Mouse (Mus musculus) kidney, postnatal 0 days (tissue): ENCODE data around the gene 4931428F04Rik. TPM values are rescaled to one million over a fixed set of nuclear protein-coding genes. Genes with fewer than 3 reads are reported as not detected.

Experiments used
- ATAC-seq: fragments of 200-750 bp; cut with Nextera tagmentation; replicated peaks from 2 replicates; pipeline ENCODE4 v1.8.0; 2017; ENCODE audit warnings: low read depth, moderate number of reproducible peaks, moderate TSS enrichment, moderate library complexity; ENCODE audit not compliant: low FRiP score
- DNase-seq: peaks from one replicate; pipeline ENCODE4 v3.0.0-alpha.2; 2016; ENCODE audit warnings: low spot score
- H3K27ac ChIP-seq: fragments of 300-500 bp; sonication (generic); 2 replicates; pipeline ENCODE4 v1.5.1; 2014; ENCODE audit warnings: mild to moderate bottlenecking
- H3K27me3 ChIP-seq: fragments of 300-500 bp; sonication (generic); 2 replicates; pipeline ENCODE4 v1.6.1; 2014; ENCODE audit warnings: low read length, mixed read lengths; ENCODE audit not compliant: insufficient read depth
- H3K36me3 ChIP-seq: fragments of 300-500 bp; sonication (generic); 2 replicates; pipeline ENCODE4 v1.6.1; 2014; ENCODE audit warnings: low read length, mixed read lengths; ENCODE audit not compliant: insufficient read depth
- H3K4me1 ChIP-seq: fragments of 300-500 bp; sonication (generic); replicated peaks from 2 replicates; pipeline ENCODE4 v1.6.1; 2014; ENCODE audit warnings: antibody characterized with exemption, low read length, mixed read lengths; ENCODE audit not compliant: insufficient read depth
- H3K4me2 ChIP-seq: fragments of 300-500 bp; sonication (generic); 2 replicates; pipeline ENCODE4 v1.6.1; 2014; ENCODE audit warnings: mild to moderate bottlenecking, low read length, moderate library complexity, mixed read lengths
- H3K4me3 ChIP-seq: fragments of 300-500 bp; sonication (generic); replicated peaks from 2 replicates; pipeline ENCODE4 v1.5.1; 2014; ENCODE audit warnings: low read depth, low read length
- H3K9ac ChIP-seq: fragments of 300-500 bp; sonication (generic); 2 replicates; pipeline ENCODE4 v1.6.1; 2014; ENCODE audit warnings: low read depth, low read length
- H3K9me3 ChIP-seq: fragments of 300-500 bp; sonication (generic); replicated peaks from 2 replicates; pipeline ENCODE4 v1.6.1; 2016; ENCODE audit warnings: low read length, inconsistent platforms, mixed read lengths
- CTCF ChIP-seq: IDR thresholded peaks from 2 replicates; pipeline ENCODE4 v1.5.1; 2016; ENCODE audit warnings: antibody characterized with exemption, low read depth, mild to moderate bottlenecking, moderate library complexity
- WGBS: fragments of 180-500 bp; shearing (Covaris S2); extraction: QIAGEN DNeasy Blood & Tissue Kit; methylation state at CpG from one replicate; pipeline ENCODE4 v1.1.7; 2014; 5-methylcytosine and 5-hydroxymethylcytosine counted together
- polyA plus RNA-seq: library from polyadenylated mRNA; unstranded; fragments of >200 nt; fragmentation: Nextera tagmentation; extraction: Ambion mirVana; gene quantifications from 2 replicates; pipeline ENCODE4 v1.2.1, GENCODE M21; 2015

Gene 4931428F04Rik
- polyA plus RNA-seq, 1 experiment from 2014 or later = 5.5 TPM

DNA sequence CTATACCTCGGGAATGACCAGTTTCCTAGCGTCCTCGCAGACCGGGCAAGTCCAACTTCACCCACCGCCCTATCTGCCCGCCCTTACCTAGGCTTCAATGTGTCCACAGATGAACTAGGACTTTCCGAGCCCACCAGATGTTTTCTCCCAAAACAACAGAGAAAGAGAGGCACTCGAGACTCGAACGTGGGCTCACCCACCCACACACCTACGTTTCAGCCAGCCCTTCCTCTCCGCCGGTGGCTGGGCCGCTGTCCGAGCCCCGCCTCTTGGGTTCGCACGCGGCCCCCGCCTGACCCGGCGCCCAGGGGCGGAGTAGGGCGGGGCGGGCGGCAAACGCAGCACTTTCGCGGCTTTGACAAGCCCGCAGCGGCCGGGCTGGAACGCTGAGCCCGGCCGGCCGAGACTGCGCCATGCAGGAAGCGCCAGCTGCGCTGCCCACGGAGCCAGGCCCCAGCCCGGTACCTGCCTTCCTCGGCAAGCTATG, 20.2 kb downstream of the 4931428F04Rik start, which contains the start of gene Hsf4:
TSS of gene Hsf4 (plus strand) at position 341 of the 487 bp plus-strand sequence.
- ATAC-seq (peak; percentile 8; the same call in 1 of the 2 replicates), DNase-seq (peak; percentile 27)
- H3K36me3 ChIP-seq = no peaks in the 10 kb centered on the region
- H3K9me3 ChIP-seq = no peaks in the 10 kb centered on the region
- 0 out of 2 replicates have a peak within 1 kb of the TSS, but pooled peaks have one; percentile 25 for H3K27ac ChIP-seq
- H3K9ac ChIP-seq = peak within 1 kb of the TSS; percentile 43; the same call in 1 of the 2 replicates
- peaks cover 15% of the 10 kb centered on the region; the same call in 1 of the 2 replicates for H3K4me1 ChIP-seq
- peak within 1 kb of the TSS; percentile 43 for H3K4me3 ChIP-seq
- no peak for TF ChIP-seq CTCF
- H3K27me3 ChIP-seq = peaks cover 74% of the 10 kb centered on the region
- H3K4me2 ChIP-seq = peak within 1 kb of the TSS; percentile 86
- WGBS = 0% methylated on average over 40 of the region's 42 CpGs

DNA sequence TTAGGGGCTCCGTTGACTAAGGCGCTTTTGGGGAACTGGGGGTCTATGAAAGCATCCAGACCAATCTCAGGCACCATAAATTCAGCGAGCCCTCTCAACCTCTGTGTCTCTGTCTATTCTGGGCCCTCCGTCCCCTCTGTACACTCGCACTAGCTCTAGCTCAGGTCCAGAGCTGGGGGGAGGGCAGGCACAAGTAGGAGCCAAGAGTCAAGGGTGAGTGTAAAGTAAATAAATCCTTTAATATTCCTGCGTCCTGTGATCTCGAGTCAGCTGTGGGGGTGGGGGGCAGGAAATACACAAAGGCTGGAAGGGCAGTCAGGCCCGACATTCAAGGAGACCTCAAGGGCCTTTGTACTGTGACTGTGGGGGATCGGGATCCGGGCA, 20.6 kb downstream of the 4931428F04Rik start:
- Histone ChIP-seq H3K4me3 (peak overlapping the region; percentile 43), H3K9me3 (no peaks in the 10 kb centered on the region), H3K27ac (0 out of 2 replicates have a peak overlapping the region, but pooled peaks have one; percentile 25), H3K36me3 (no peaks in the 10 kb centered on the region), H3K27me3 (peaks cover 69% of the 10 kb centered on the region), H3K4me2 (peak overlapping the region; percentile 86), H3K9ac (peak overlapping the region; percentile 43; the same call in 1 of the 2 replicates), H3K4me1 (peaks cover 15% of the 10 kb centered on the region; the same call in 1 of the 2 replicates)
- no peak for TF ChIP-seq CTCF
- no peak for ATAC-seq
- whole genome bisulfite sequencing = 2% methylated on average over 10 of the region's 10 CpGs
- peak; percentile 16 for DNase-seq

DNA sequence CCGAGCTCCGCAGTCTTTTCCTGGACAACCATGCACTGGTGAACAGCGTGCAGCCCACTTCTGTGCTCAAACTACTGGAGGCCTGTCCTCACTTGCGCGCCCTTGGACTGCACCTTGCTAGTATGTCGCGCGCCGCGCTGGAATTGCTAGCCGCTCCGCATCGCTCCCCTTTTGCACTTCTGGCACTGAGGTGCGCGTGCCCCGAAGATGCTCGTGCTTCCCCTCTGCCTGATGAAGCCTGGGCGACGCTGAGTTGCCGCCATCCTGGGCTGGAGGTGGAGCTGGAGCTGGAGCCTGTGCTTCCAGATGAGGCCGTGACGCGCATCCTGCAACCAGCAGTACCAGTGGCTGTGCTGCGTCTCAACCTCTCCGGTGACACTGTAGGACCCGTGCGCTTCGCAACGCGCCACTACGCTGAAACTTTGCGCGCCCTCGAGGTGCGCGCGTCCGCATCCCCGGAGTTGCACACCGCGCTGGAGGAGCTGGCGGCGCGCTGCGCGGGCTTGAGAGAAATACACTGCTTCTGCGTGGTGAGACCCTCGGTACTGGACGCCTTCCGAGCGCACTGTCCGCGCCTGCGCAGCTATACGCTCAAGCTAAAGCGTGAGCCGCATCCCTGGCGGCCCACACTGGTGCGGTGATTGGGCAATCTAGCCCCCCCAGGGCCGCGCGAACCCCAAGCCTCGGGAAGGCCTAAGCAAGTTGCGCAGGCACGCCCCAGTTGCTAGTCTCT, 21.2 kb downstream of the 4931428F04Rik start:
- no peaks in the 10 kb centered on the region for H3K9me3 ChIP-seq
- 1% methylated on average over 65 of the region's 65 CpGs for WGBS
- 0 out of 2 replicates have a peak, but pooled peaks have one; percentile 15 for ATAC-seq
- peak overlapping the region; percentile 43 for H3K4me3 ChIP-seq
- 0 out of 2 replicates have a peak overlapping the region, but pooled peaks have one; percentile 25 for H3K27ac ChIP-seq
- peak overlapping the region; percentile 40; the same call in 1 of the 2 replicates for H3K9ac ChIP-seq
- peak; percentile 40 for DNase-seq
- H3K4me1 ChIP-seq = peaks cover 15% of the 10 kb centered on the region; the same call in 1 of the 2 replicates
- no peaks in the 10 kb centered on the region for H3K36me3 ChIP-seq
- peaks cover 69% of the 10 kb centered on the region for H3K27me3 ChIP-seq
- no peak for TF ChIP-seq CTCF
- H3K4me2 ChIP-seq = peak overlapping the region; percentile 86

DNA sequence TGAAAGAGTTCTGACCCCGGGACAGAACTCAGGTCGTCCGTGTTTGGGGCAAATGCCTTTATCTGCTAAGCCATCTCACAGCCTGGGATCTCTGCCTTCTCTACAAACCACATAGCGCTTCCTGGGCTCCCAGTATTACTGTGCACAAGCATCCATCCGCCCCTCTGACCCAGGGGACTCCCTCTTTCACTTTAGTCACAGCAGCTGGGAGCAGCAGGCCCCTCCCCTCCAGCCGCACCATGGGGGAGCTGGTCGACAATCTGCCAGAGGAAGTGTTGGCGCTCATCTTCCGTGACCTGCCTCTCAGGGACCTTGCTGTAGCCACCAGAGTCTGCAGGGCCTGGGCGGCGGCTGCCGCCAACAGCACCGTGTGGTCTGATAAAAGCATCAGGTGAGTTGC, 22.9 kb downstream of the 4931428F04Rik start:
- Histone ChIP-seq H3K27me3 (peaks cover 54% of the 10 kb centered on the region), H3K4me2 (no peak overlapping the region), H3K4me1 (peaks cover 15% of the 10 kb centered on the region; the same call in 1 of the 2 replicates), H3K4me3 (no peak overlapping the region), H3K36me3 (no peaks in the 10 kb centered on the region), H3K27ac (no peak overlapping the region), H3K9me3 (no peaks in the 10 kb centered on the region), H3K9ac (no peak overlapping the region)
- no peak for TF ChIP-seq CTCF
- WGBS = 31% methylated on average over 13 of the region's 13 CpGs
- ATAC-seq = no peak
- no peak for DNase-seq

DNA sequence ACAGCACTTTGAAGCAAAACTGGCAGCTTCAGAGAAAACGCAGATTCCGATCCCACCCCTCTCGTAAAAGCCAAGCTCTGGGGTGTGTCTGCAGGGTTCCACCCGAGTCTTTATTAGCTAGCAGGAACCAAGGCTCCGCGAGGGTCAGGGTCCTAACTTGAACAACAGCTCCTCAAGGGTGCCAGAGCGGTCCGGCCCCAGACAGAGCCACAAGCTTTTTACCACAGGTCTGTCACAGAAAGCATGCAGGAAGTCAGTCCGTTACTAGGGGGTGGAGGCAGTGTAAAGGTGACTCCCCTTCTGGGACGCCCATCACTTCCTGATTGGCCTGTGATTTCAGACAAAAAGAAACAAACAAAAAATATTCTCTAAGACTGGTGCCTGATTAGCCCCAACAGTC, 24.5 kb downstream of the 4931428F04Rik start:
- ATAC-seq = no peak
- Histone ChIP-seq H3K27ac (no peak overlapping the region), H3K4me3 (peak overlapping the region; percentile 48), H3K27me3 (peaks cover 38% of the 10 kb centered on the region), H3K9me3 (no peaks in the 10 kb centered on the region), H3K9ac (peak overlapping the region; percentile 56; the same call in 1 of the 2 replicates), H3K4me2 (peak overlapping the region; percentile 79), H3K36me3 (no peaks in the 10 kb centered on the region), H3K4me1 (peaks cover 15% of the 10 kb centered on the region; the same call in 1 of the 2 replicates)
- DNase-seq = peak; percentile 27
- WGBS = 5% methylated on average over 10 of the region's 10 CpGs
- no peak for TF ChIP-seq CTCF
